Mouse (Mus musculus) intestine, postnatal 0 days (tissue): Measurements from ENCODE around the gene Tasp1. TPM values are rescaled to one million over a fixed set of nuclear protein-coding genes. Genes with fewer than 3 reads are reported as not detected.

Experiments
- ATAC-seq: fragments of 200-750 bp; cut with Nextera tagmentation; 2 replicates; pipeline ENCODE4 v1.8.0; 2017; ENCODE audit warnings: mild to moderate bottlenecking, moderate TSS enrichment, moderate library complexity
- H3K27ac ChIP-seq: fragments of 300-500 bp; sonication (generic); 2 replicates; pipeline ENCODE4 v1.5.1; 2014; ENCODE audit warnings: mild to moderate bottlenecking, low read depth, low read length, moderate library complexity
- H3K27me3 ChIP-seq: fragments of 300-500 bp; sonication (generic); replicated peaks from 2 replicates; pipeline ENCODE4 v1.6.1; 2014; ENCODE audit warnings: low read length, mixed read lengths; ENCODE audit not compliant: control insufficient read depth, insufficient read depth
- H3K36me3 ChIP-seq: fragments of 300-500 bp; sonication (generic); 2 replicates; pipeline ENCODE4 v1.6.1; 2014; ENCODE audit warnings: mild to moderate bottlenecking, moderate library complexity; ENCODE audit not compliant: control insufficient read depth, insufficient read depth
- H3K4me1 ChIP-seq: fragments of 300-500 bp; sonication (generic); replicated peaks from 2 replicates; pipeline ENCODE4 v1.6.1; 2014; ENCODE audit warnings: antibody characterized with exemption, low read length, mixed read lengths; ENCODE audit not compliant: control insufficient read depth, insufficient read depth
- H3K4me2 ChIP-seq: fragments of 300-500 bp; sonication (generic); replicated peaks from 2 replicates; pipeline ENCODE4 v1.6.1; 2014; ENCODE audit warnings: low read depth, mild to moderate bottlenecking, moderate library complexity
- H3K4me3 ChIP-seq: fragments of 300-500 bp; sonication (generic); 2 replicates; pipeline ENCODE4 v1.5.1; 2014; ENCODE audit warnings: low read depth, low read length
- H3K9ac ChIP-seq: fragments of 300-500 bp; sonication (generic); 2 replicates; pipeline ENCODE4 v1.6.1; 2014; ENCODE audit warnings: mild to moderate bottlenecking, low read depth, low read length
- H3K9me3 ChIP-seq: fragments of 300-500 bp; sonication (generic); 2 replicates; pipeline ENCODE4 v1.6.1; 2016; ENCODE audit warnings: mixed run types; ENCODE audit not compliant: control insufficient read depth
- CTCF ChIP-seq: sonication (generic); IDR thresholded peaks from 2 replicates; pipeline ENCODE4 v1.5.1; 2016; ENCODE audit warnings: low read depth, mild to moderate bottlenecking, control low read depth, antibody characterized with exemption, moderate library complexity
- WGBS: fragments of 180-500 bp; shearing (Covaris S2); extraction: QIAGEN DNeasy Blood & Tissue Kit; methylation state at CpG from one replicate; pipeline ENCODE4 v1.1.7; 2014; 5-methylcytosine and 5-hydroxymethylcytosine counted together
- polyA plus RNA-seq: library from polyadenylated mRNA; unstranded; fragments of >200 nt; fragmentation: Nextera tagmentation; extraction: Ambion mirVana; gene quantifications from 2 replicates; pipeline ENCODE4 v1.2.1, GENCODE M21; 2015

The Tasp1 gene
- polyA plus RNA-seq, 1 experiment from 2014 or later = 9.4 TPM

- Histone ChIP-seq H3K36me3 (no peaks in the 10 kb centered on the region), H3K9ac (no peak overlapping the region), H3K27ac (no peak overlapping the region), H3K4me2 (no peak overlapping the region), H3K27me3 (no peaks in the 10 kb centered on the region), H3K9me3 (no peaks in the 10 kb centered on the region), H3K4me3 (no peak overlapping the region), H3K4me1 (no peaks in the 10 kb centered on the region)
- TF ChIP-seq CTCF = no peak
- 64% methylated on average over 6 of the region's 6 CpGs for WGBS
- no peak for ATAC-seq
Observed at GRCm38 (mm10) chr2:140078600-140079280, 12.1 kb upstream of the Tasp1 start.

GRCm38 (mm10) chr2:140077476-140077875 is 10.9 kb upstream of the Tasp1 start:
- H3K4me1 ChIP-seq = no peaks in the 10 kb centered on the region
- H3K9ac ChIP-seq = no peak overlapping the region
- no peaks in the 10 kb centered on the region for H3K36me3 ChIP-seq
- ATAC-seq = no peak
- H3K4me2 ChIP-seq = no peak overlapping the region
- 36% methylated on average over 1 of the region's 1 CpGs for WGBS
- no peak for TF ChIP-seq CTCF
- no peak overlapping the region for H3K4me3 ChIP-seq
- no peaks in the 10 kb centered on the region for H3K27me3 ChIP-seq
- H3K9me3 ChIP-seq = no peaks in the 10 kb centered on the region
- no peak overlapping the region for H3K27ac ChIP-seq

- Histone ChIP-seq H3K36me3 (no peaks in the 10 kb centered on the region), H3K9ac (no peak overlapping the region), H3K4me2 (no peak overlapping the region), H3K9me3 (no peaks in the 10 kb centered on the region), H3K27ac (no peak overlapping the region), H3K4me1 (no peaks in the 10 kb centered on the region), H3K4me3 (no peak overlapping the region), H3K27me3 (no peaks in the 10 kb centered on the region)
- no peak for ATAC-seq
- no peak for TF ChIP-seq CTCF
- WGBS = 73% methylated on average over 3 of the region's 3 CpGs
Observed at GRCm38 (mm10) chr2:140075150-140075549, 8.5 kb upstream of the Tasp1 start.

GRCm38 (mm10) chr2:140067516-140067915 is 911 bp upstream of the Tasp1 start:
- no peak for TF ChIP-seq CTCF
- Histone ChIP-seq H3K4me2 (peak overlapping the region; percentile 75), H3K27ac (no peak overlapping the region), H3K9ac (no peak overlapping the region), H3K27me3 (no peaks in the 10 kb centered on the region), H3K36me3 (no peaks in the 10 kb centered on the region), H3K4me3 (no peak overlapping the region), H3K4me1 (0 out of 2 replicates have a peak, but pooled peaks cover 4% of the 10 kb centered on the region), H3K9me3 (no peaks in the 10 kb centered on the region)
- WGBS = 61% methylated on average over 4 of the region's 4 CpGs
- no peak for ATAC-seq

- Histone ChIP-seq H3K4me3 (peak overlapping the region; percentile 68), H3K4me1 (0 out of 2 replicates have a peak, but pooled peaks cover 4% of the 10 kb centered on the region), H3K9me3 (no peaks in the 10 kb centered on the region), H3K27me3 (no peaks in the 10 kb centered on the region), H3K9ac (peak overlapping the region; percentile 56), H3K36me3 (no peaks in the 10 kb centered on the region), H3K4me2 (peak overlapping the region; percentile 75), H3K27ac (peak overlapping the region; percentile 81; the same call in 1 of the 2 replicates)
- peak; percentile 46 for TF ChIP-seq CTCF
- WGBS = 80% methylated on average over 8 of the region's 8 CpGs
- ATAC-seq = no peak
Observed at GRCm38 (mm10) chr2:140065676-140066075, 929 bp downstream of the Tasp1 start.

- WGBS = 89% methylated on average over 3 of the region's 3 CpGs
- no peak for TF ChIP-seq CTCF
- Histone ChIP-seq H3K36me3 (0 out of 2 replicates have a peak, but pooled peaks cover 3% of the 10 kb centered on the region), H3K9ac (no peak overlapping the region), H3K4me1 (no peaks in the 10 kb centered on the region), H3K4me3 (no peak overlapping the region), H3K27ac (no peak overlapping the region), H3K27me3 (no peaks in the 10 kb centered on the region), H3K4me2 (no peak overlapping the region), H3K9me3 (no peaks in the 10 kb centered on the region)
- ATAC-seq = no peak
Observed at GRCm38 (mm10) chr2:140061481-140061880, 5.1 kb downstream of the Tasp1 start.
